Mouse (Mus musculus) CH12.LX (cell line): ENCODE measurements around the gene Sbno1. TPM values are rescaled to one million over a fixed set of nuclear protein-coding genes. Genes with fewer than 3 reads are reported as not detected.

ENCODE experiments used
- DNase-seq: peaks from one replicate; pipeline ENCODE4 v3.0.0-alpha.2; 2013; ENCODE audit errors: extremely low read depth
- H3K27ac ChIP-seq: 2 replicates; pipeline ENCODE4 v1.5.1; 2012; ENCODE audit warnings: low read depth, mild to moderate bottlenecking, control low read depth, moderate library complexity; ENCODE audit not compliant: insufficient read depth
- H3K27me3 ChIP-seq: replicated peaks from 2 replicates; pipeline ENCODE3; 2012; ENCODE audit warnings: inconsistent platforms
- H3K36me3 ChIP-seq, 2 experiments: replicated peaks in 1 of 2; 2 replicates each; pipeline versions ENCODE3 to v1.6.1; 2012; ENCODE audit warnings: inconsistent platforms in 1 of 2, low read length in 1 of 2, mild to moderate bottlenecking in 1 of 2, mixed read lengths in 1 of 2, moderate library complexity in 1 of 2; ENCODE audit not compliant: control insufficient read depth in 1 of 2, insufficient read depth in 1 of 2
- H3K4me1 ChIP-seq, 2 experiments: 2 replicates each; pipeline ENCODE4 v1.6.1; 2012; ENCODE audit warnings: inconsistent platforms in 1 of 2, moderate library complexity in 1 of 2; ENCODE audit not compliant: insufficient read depth in 2 of 2, control insufficient read depth in 1 of 2
- H3K4me2 ChIP-seq: 2 replicates; pipeline ENCODE4 v1.6.1; 2012; ENCODE audit warnings: low read depth, mild to moderate bottlenecking, control low read depth; ENCODE audit not compliant: poor library complexity, insufficient read depth, severe bottlenecking
- H3K4me3 ChIP-seq, 3 experiments: fragments of 150-350 bp in 1 of 3; sonication (generic) in 1 of 3; replicated peaks in 1 of 3; 2 replicates each; pipeline versions ENCODE3 to v1.5.1; 2011 to 2012; ENCODE audit warnings: low read depth in 2 of 3, low read length in 2 of 3, mild to moderate bottlenecking in 2 of 3, moderate library complexity in 2 of 3, control low read depth in 1 of 3, improper control_type of control experiment in 1 of 3, inconsistent platforms in 1 of 3, mixed read lengths in 1 of 3; ENCODE audit not compliant: poor library complexity in 1 of 3
- H3K79me2 ChIP-seq: replicated peaks from 2 replicates; pipeline ENCODE4 v1.6.1; 2012; ENCODE audit warnings: mild to moderate bottlenecking, moderate library complexity; ENCODE audit not compliant: control insufficient read depth, poor library complexity, insufficient read depth, severe bottlenecking; ENCODE audit errors: extremely low read depth
- H3K9ac ChIP-seq: 2 replicates; pipeline ENCODE4 v1.6.1; 2012; ENCODE audit warnings: low read depth, mild to moderate bottlenecking, control low read depth, moderate library complexity; ENCODE audit not compliant: insufficient read depth
- H3K9me3 ChIP-seq: replicated peaks from 2 replicates; pipeline ENCODE3; 2012; ENCODE audit warnings: low read length, inconsistent platforms, mixed read lengths
- CHD1 ChIP-seq: IDR thresholded peaks from 2 replicates; pipeline ENCODE4 v1.6.1; 2012; ENCODE audit warnings: low read depth, low read length, improper control_type of control experiment, inconsistent platforms
- CHD2 ChIP-seq: IDR thresholded peaks from 2 replicates; pipeline ENCODE4 v1.6.1; 2011; ENCODE audit warnings: low read length, improper control_type of control experiment
- CTCF ChIP-seq, 2 experiments: IDR thresholded peaks in 1 of 2; conservative IDR thresholded peaks in 1 of 2; 2 replicates each; pipeline ENCODE4 v1.5.1; 2011 to 2012; ENCODE audit warnings: low read depth in 2 of 2, low read length in 2 of 2, improper control_type of control experiment in 1 of 2, inconsistent platforms in 1 of 2, mild to moderate bottlenecking in 1 of 2, moderate library complexity in 1 of 2
- E2F4 ChIP-seq: IDR thresholded peaks from 2 replicates; pipeline ENCODE4 v1.6.1; 2011; ENCODE audit warnings: low read depth, low read length, improper control_type of control experiment; ENCODE audit not compliant: insufficient replicate concordance
- ELF1 ChIP-seq: IDR thresholded peaks from 2 replicates; pipeline ENCODE4 v1.6.1; 2014; ENCODE audit warnings: low read depth, mild to moderate bottlenecking, inconsistent platforms, low read length, improper control_type of control experiment
- GABPA ChIP-seq: IDR thresholded peaks from 2 replicates; pipeline ENCODE4 v1.6.1; 2012; ENCODE audit warnings: low read depth, low read length, improper control_type of control experiment, inconsistent platforms; ENCODE audit not compliant: insufficient replicate concordance
- IRF4 ChIP-seq: IDR thresholded peaks from 2 replicates; pipeline ENCODE4 v1.6.1; 2014; ENCODE audit warnings: low read depth, mild to moderate bottlenecking, inconsistent platforms, low read length, improper control_type of control experiment
- JUND ChIP-seq: conservative IDR thresholded peaks from 2 replicates; pipeline ENCODE4 v1.6.1; 2011; ENCODE audit warnings: low read depth, low read length, improper control_type of control experiment
- MAX ChIP-seq: IDR thresholded peaks from 2 replicates; pipeline ENCODE4 v1.6.1; 2011; ENCODE audit warnings: low read length, improper control_type of control experiment
- MXI1 ChIP-seq: IDR thresholded peaks from 2 replicates; pipeline ENCODE4 v1.6.1; 2011; ENCODE audit warnings: mild to moderate bottlenecking, low read depth, low read length, improper control_type of control experiment
- NRF1 ChIP-seq: IDR thresholded peaks from 2 replicates; pipeline ENCODE4 v1.6.1; 2014; ENCODE audit warnings: low read depth, mild to moderate bottlenecking, inconsistent platforms, low read length, improper control_type of control experiment, moderate library complexity
- PAX5 ChIP-seq: IDR thresholded peaks from 2 replicates; pipeline ENCODE4 v1.6.1; 2012; ENCODE audit warnings: low read length, inconsistent platforms, mixed read lengths
- POLR2A ChIP-seq: IDR thresholded peaks from 2 replicates; pipeline ENCODE4 v1.6.1; 2011; ENCODE audit warnings: low read depth, mild to moderate bottlenecking, improper control_type of control experiment, low read length
- POLR2AphosphoS2 ChIP-seq: IDR thresholded peaks from 2 replicates; pipeline ENCODE4 v1.6.1; 2011; ENCODE audit warnings: low read depth, low read length, improper control_type of control experiment
- RAD21 ChIP-seq: IDR thresholded peaks from 2 replicates; pipeline ENCODE4 v1.6.1; 2011; ENCODE audit warnings: low read depth, mild to moderate bottlenecking, low read length, improper control_type of control experiment, moderate library complexity
- TBP ChIP-seq: conservative IDR thresholded peaks from 2 replicates; pipeline ENCODE4 v1.6.1; 2011; ENCODE audit warnings: low read depth, low read length, improper control_type of control experiment
- TCF12 ChIP-seq: IDR thresholded peaks from 2 replicates; pipeline ENCODE4 v1.6.1; 2014; ENCODE audit warnings: low read depth, mild to moderate bottlenecking, inconsistent platforms, low read length, improper control_type of control experiment
- UBTF ChIP-seq: IDR thresholded peaks from 2 replicates; pipeline ENCODE4 v1.6.1; 2012; ENCODE audit warnings: low read depth, mild to moderate bottlenecking, inconsistent platforms, low read length, improper control_type of control experiment, moderate library complexity
- USF1 ChIP-seq: IDR thresholded peaks from 2 replicates; pipeline ENCODE4 v1.6.1; 2014; ENCODE audit warnings: low read depth, mild to moderate bottlenecking, inconsistent platforms, low read length, improper control_type of control experiment
- ZKSCAN1 ChIP-seq: IDR thresholded peaks from 2 replicates; pipeline ENCODE4 v1.6.1; 2012; ENCODE audit warnings: low read depth, inconsistent platforms, low read length, improper control_type of control experiment, borderline replicate concordance
- dilution Hi-C: fragments of 300-500 bp; cut with MboI; formaldehyde crosslinking; loops from 2 replicates; pipeline ENCODE4 v1.14.3; 2020; ENCODE audit warnings: low sequenced_read_pairs; ENCODE audit not compliant: extremely low pct_unique_long_range_greater_than_20kb, extremely low pct_ligation_motif_present
- in situ Hi-C: fragments of 300-500 bp; cut with MboI; formaldehyde crosslinking; loops from 3 replicates; pipeline ENCODE4 v1.14.3; 2019; ENCODE audit warnings: low sequenced_read_pairs, low pct_ligation_motif_present, low pct_unique_long_range_greater_than_20kb, mixed read lengths
- polyA plus RNA-seq: library from polyadenylated mRNA; unstranded; fragments of >175 nt; gene quantifications from 2 replicates; pipeline ENCODE4 v1.2.1, GENCODE M21; 2012; ENCODE audit warnings: low read depth; ENCODE audit not compliant: insufficient read length
- total RNA-seq, 2 experiments: library from RNA; depleted of rRNA; stranded (reverse); fragments of 300-350 nt in 1 of 2; fragments of >200 nt in 1 of 2; gene quantifications; 2 replicates each; pipeline ENCODE4 v1.2.3; 2012 to 2014

Gene Sbno1
- total and polyA plus RNA-seq, 3 experiments = 35.0 to 48.5 (median 38.3) TPM

DNA sequence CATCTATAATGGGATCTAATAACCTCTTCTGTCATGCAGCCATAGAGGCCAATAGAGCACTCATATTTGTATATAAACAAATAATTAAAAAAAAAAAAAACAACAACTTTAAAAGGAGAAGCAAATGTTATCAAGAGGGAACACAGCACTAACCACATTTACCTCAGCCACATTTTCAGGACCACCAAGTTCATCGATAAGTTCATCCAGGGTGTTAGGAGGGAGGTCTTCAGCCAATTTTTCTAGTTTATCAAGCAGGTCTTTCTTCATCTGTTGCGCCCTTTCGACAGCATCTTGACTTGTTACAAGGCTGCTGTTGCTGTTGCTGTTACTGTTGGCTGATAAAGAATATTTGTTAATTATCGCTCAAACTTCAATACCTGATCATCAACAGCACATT lies 33.4 kb downstream of the Sbno1 start:
- in situ Hi-C loops = no loop called here
- Histone ChIP-seq H3K9ac (no peak overlapping the region), H3K4me2 (no peak overlapping the region), H3K4me1 (no peaks in the 10 kb centered on the region)
- TF ChIP-seq NRF1 = no peak
- no peak for TF ChIP-seq E2F4
- TF ChIP-seq TBP = no peak
- no peak for TF ChIP-seq IRF4
- TF ChIP-seq ELF1 = no peak
- TF ChIP-seq, all 38 proteins: peak for 0
- no peak overlapping the region for H3K4me3 ChIP-seq
- H3K36me3 ChIP-seq = peaks cover 60 to 92% of the 10 kb centered on the region in 2 experiments
- dilution Hi-C loops = no loop called here
- no peak overlapping the region for H3K27ac ChIP-seq
- DNase-seq = no peak
- no peaks in the 10 kb centered on the region for H3K9me3 ChIP-seq
- H3K27me3 ChIP-seq = no peaks in the 10 kb centered on the region
- H3K79me2 ChIP-seq = no peaks in the 10 kb centered on the region

DNA sequence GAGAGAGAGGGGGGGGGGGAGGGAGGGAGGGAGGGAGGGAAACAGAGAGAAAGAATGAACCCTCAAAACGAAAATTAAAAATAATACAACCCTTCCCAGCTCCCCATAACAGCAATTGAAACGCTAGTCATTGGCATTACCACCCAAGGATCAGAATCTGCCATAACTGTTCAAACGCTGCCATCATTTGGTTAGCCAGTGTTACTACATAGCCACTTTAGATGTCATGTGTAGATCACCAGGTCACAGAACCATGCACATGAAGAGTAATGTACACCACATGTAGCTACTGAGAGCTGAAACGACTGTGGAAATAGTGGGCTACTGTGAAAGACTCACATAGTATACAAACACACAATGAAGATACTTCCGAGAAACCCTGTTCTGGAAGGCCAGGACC lies 37.9 kb downstream of the Sbno1 start:
- H3K4me2 ChIP-seq = no peak overlapping the region
- H3K36me3 ChIP-seq = peaks cover 54 to 91% of the 10 kb centered on the region in 2 experiments
- no peaks in the 10 kb centered on the region for H3K27me3 ChIP-seq
- no peaks in the 10 kb centered on the region for H3K9me3 ChIP-seq
- H3K27ac ChIP-seq = no peak overlapping the region
- H3K4me3 ChIP-seq = no peak overlapping the region
- peak; percentile 19 for DNase-seq
- peak; percentile 54 for TF ChIP-seq RAD21
- TF ChIP-seq CTCF (conservative IDR thresholded peaks at IDR 0.05 in 1 of 2, IDR thresholded peaks at IDR 0.05 in 1 of 2; ENCODE audit: low read depth in 2 of 2, low read length in 2 of 2) = peak; percentile 31 to 56; a peak in 2 of 4 replicates
- TF ChIP-seq JUND = no peak
- in situ Hi-C loops = no loop called here
- 0 out of 2 replicates have a peak, but pooled peaks cover 2% of the 10 kb centered on the region for H3K79me2 ChIP-seq
- dilution Hi-C loops = no loop called here
- H3K9ac ChIP-seq = no peak overlapping the region
- H3K4me1 ChIP-seq = no peaks in the 10 kb centered on the region

- Histone ChIP-seq H3K9me3 (no peaks in the 10 kb centered on the region), H3K4me1 (no peaks in the 10 kb centered on the region)
- TF ChIP-seq RAD21 (no peak), MXI1 (no peak), UBTF (no peak), PAX5 (no peak), CTCF (conservative IDR thresholded peaks at IDR 0.05 in 1 of 2, IDR thresholded peaks at IDR 0.05 in 1 of 2; ENCODE audit: low read depth in 2 of 2, low read length in 2 of 2) (no peak), ZKSCAN1 (no peak), MAX (no peak), TCF12 (no peak), POLR2AphosphoS2 (no peak), GABPA (no peak), USF1 (no peak), POLR2A (no peak), CHD1 (no peak), CHD2 (no peak), NRF1 (no peak)
- TF ChIP-seq, all 38 proteins: peak for 0
- no peak overlapping the region for H3K4me2 ChIP-seq
- H3K27ac ChIP-seq = no peak overlapping the region
- dilution Hi-C loops (no loop called here), in situ Hi-C loops (no loop called here)
- H3K36me3 ChIP-seq = peaks cover 56 to 85% of the 10 kb centered on the region in 2 experiments
- no peaks in the 10 kb centered on the region for H3K27me3 ChIP-seq
- H3K79me2 ChIP-seq = no peaks in the 10 kb centered on the region
- no peak overlapping the region for H3K9ac ChIP-seq
- no peak overlapping the region for H3K4me3 ChIP-seq
- DNase-seq = no peak
These were observed 45.7 kb downstream of the Sbno1 start for GRCm38 (mm10) chr5:124380121-124380520.
